Mouse (Mus musculus) intestine, embryonic 16.5 days (tissue): Measurements from ENCODE around the gene Zan. TPM values are rescaled to one million over a fixed set of nuclear protein-coding genes. Genes with fewer than 3 reads are reported as not detected.

Experiments
- ATAC-seq: fragments of 200-750 bp; cut with Nextera tagmentation; 2 replicates; pipeline ENCODE4 v1.8.0; 2017; ENCODE audit warnings: moderate TSS enrichment, moderate library complexity
- H3K27ac ChIP-seq: fragments of 300-500 bp; sonication (generic); 2 replicates; pipeline ENCODE4 v1.5.1; 2014; ENCODE audit warnings: mild to moderate bottlenecking, low read length
- H3K27me3 ChIP-seq: fragments of 300-500 bp; sonication (generic); replicated peaks from 2 replicates; pipeline ENCODE4 v1.6.1; 2014; ENCODE audit warnings: low read length, control low read depth, mixed read lengths; ENCODE audit not compliant: control insufficient read depth, insufficient read depth
- H3K36me3 ChIP-seq: fragments of 300-500 bp; sonication (generic); 2 replicates; pipeline ENCODE4 v1.6.1; 2014; ENCODE audit warnings: low read length, control low read depth; ENCODE audit not compliant: control insufficient read depth, insufficient read depth
- H3K4me1 ChIP-seq: fragments of 300-500 bp; sonication (generic); 2 replicates; pipeline ENCODE4 v1.6.1; 2014; ENCODE audit warnings: low read length, control low read depth, mixed read lengths; ENCODE audit not compliant: control insufficient read depth, insufficient read depth
- H3K4me2 ChIP-seq: fragments of 300-500 bp; sonication (generic); 2 replicates; pipeline ENCODE4 v1.6.1; 2014; ENCODE audit warnings: low read depth, low read length, control low read depth
- H3K4me3 ChIP-seq: fragments of 300-500 bp; sonication (generic); 2 replicates; pipeline ENCODE4 v1.5.1; 2014; ENCODE audit warnings: mild to moderate bottlenecking, low read length
- H3K9ac ChIP-seq: fragments of 300-500 bp; sonication (generic); 2 replicates; pipeline ENCODE4 v1.6.1; 2014; ENCODE audit warnings: low read depth, low read length
- H3K9me3 ChIP-seq: fragments of 300-500 bp; sonication (generic); 2 replicates; pipeline ENCODE4 v1.6.1; 2016; ENCODE audit warnings: low read length, control low read depth; ENCODE audit not compliant: control insufficient read depth
- WGBS: fragments of 180-500 bp; shearing (Covaris S2); extraction: QIAGEN DNeasy Blood & Tissue Kit; methylation state at CpG from one replicate; pipeline ENCODE4 v1.1.7; 2014; 5-methylcytosine and 5-hydroxymethylcytosine counted together
- polyA plus RNA-seq: library from polyadenylated mRNA; unstranded; fragments of >200 nt; fragmentation: Nextera tagmentation; extraction: Ambion mirVana; gene quantifications from 2 replicates; pipeline ENCODE4 v1.2.1, GENCODE M21; 2015

The Zan gene
- polyA plus RNA-seq, 1 experiment from 2014 or later, result 0.89 TPM

DNA sequence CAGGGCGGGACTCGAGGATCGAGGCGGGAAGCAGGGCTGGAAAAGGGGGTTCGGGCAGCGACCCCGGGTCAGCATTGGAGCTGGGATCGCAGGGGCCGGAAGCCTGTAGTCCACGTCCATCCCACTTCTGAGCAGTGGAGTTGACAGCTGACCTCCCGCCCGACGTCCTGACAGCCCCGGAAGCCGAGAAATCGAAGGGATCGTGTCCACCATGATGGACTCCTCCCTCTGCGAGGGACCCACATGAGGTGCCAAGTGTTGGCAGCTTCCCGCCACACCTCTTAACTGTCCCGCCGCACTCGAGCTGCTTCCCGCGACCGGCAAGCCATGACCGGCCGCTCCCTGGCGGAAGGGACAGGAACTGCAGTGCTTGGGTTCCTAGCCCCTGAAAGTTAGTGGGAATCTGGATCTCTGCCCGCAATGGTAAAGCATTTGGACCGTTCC is 25.8 kb upstream of the Zan start:
- WGBS, result under 1% methylated on average over 29 of the region's 30 CpGs
- no peaks in the 10 kb centered on the region for H3K9me3 ChIP-seq
- H3K9ac ChIP-seq, result peak overlapping the region; percentile 86
- ATAC-seq, result peak; percentile 90
- peaks cover 14% of the 10 kb centered on the region for H3K4me1 ChIP-seq
- H3K27ac ChIP-seq, result peak overlapping the region; percentile 82
- peak overlapping the region; percentile 57 for H3K4me2 ChIP-seq
- H3K36me3 ChIP-seq, result no peaks in the 10 kb centered on the region
- H3K27me3 ChIP-seq, result no peaks in the 10 kb centered on the region
- peak overlapping the region; percentile 64 for H3K4me3 ChIP-seq

DNA sequence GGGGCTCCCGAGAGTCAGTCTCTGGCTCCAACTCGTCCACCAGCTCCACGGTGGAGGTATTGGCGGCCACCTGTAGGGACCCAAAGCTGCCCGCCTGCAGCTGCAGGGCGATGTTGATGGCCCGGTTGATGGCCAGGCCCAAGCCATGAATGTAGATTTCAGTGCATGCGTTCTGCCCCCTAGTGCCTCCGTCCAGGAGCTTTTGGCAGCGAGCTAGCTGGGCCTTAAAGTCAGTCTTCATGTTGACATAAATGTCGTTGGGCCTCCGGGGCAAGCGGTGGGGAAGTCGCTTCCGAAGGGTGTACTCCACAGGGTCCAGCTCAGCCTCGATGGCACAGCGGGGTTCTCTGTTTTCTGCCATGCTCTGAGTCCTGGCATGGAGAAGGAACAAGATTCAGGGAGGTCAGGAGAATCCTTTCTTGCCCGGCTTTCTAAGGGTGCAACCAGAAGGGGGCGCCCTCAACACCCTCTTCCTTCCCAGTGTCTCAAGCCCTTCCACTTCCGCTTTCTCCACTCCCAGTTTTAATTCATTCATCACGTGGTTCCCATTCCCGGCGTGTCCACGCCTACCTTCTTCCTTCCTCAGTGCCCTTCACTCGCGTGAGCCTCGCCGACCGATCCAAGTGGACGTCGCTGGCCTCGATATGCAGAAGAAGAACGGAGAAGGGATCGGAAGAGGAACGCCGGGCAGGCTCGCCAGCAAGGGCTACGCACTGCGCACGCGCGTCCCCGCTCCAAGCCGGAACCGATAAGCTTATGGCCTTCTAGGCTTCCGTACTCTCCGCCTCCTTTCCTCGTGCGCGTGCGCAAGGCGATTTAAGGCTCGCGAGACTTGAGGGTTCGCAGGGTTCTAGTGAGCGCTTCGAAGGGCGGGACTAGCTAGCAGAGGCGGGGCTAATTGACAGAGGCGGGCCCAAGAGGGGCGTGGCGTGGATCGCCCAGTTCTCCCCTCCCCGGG is 25.1 kb upstream of the Zan start, which contains the start of gene Pop7:
Pop7 (minus strand) TSS at position 810 of the 958 bp plus-strand sequence.
- H3K4me3 ChIP-seq, result peak within 1 kb of the TSS; percentile 64
- no peaks in the 10 kb centered on the region for H3K9me3 ChIP-seq
- no peaks in the 10 kb centered on the region for H3K27me3 ChIP-seq
- peaks cover 14% of the 10 kb centered on the region for H3K4me1 ChIP-seq
- ATAC-seq, result peak; percentile 96
- peak within 1 kb of the TSS; percentile 91 for H3K4me2 ChIP-seq
- H3K27ac ChIP-seq, result peak within 1 kb of the TSS; percentile 96
- WGBS, result 1% methylated on average over 64 of the region's 64 CpGs
- H3K9ac ChIP-seq, result peak within 1 kb of the TSS; percentile 86
- no peaks in the 10 kb centered on the region for H3K36me3 ChIP-seq

DNA sequence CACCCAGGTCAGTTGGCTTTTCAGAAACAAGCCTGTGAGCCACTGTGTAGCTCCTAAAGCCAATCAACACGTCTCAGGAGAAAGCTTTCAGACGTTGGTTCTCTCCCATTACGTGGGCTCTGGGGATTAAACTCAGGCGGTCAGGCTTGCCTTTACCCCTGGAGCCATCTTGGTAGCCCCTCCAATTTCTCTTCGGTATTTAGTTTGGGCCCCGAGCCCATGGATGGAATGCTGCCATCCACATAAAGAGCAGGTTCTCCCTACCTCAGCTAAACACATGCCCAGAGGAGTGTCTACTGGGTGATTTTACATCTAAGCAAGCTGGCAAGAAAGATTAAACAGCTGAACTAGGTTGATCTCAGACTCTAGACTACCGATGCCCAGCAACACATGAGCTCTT is 23.3 kb upstream of the Zan start:
- Histone ChIP-seq H3K36me3 (no peaks in the 10 kb centered on the region), H3K4me3 (no peak overlapping the region), H3K27me3 (no peaks in the 10 kb centered on the region), H3K4me2 (no peak overlapping the region), H3K4me1 (peaks cover 14% of the 10 kb centered on the region), H3K9ac (no peak overlapping the region), H3K27ac (no peak overlapping the region), H3K9me3 (no peaks in the 10 kb centered on the region)
- WGBS, result 90% methylated on average over 7 of the region's 7 CpGs
- ATAC-seq, result no peak

DNA sequence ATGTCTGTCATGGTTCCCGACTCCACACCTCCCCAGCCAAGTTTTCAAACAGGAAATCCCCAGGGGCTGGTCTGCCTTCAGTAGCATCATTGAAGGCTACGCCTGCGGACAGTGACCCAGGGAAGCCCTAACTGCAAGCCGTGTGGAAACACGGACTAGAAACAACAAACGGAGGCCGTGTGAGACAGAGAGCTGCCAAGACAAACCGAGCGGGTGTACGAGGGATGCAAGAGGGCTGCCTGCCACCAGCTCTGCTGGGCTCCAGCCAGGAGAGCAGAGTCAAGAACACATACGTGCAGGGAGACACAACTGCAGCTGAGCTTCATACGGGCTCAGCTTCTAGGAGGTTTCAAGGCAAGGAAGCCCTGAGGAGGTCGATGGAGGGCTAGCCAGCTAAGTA is 17.0 kb upstream of the Zan start:
- no peak overlapping the region for H3K4me2 ChIP-seq
- no peak overlapping the region for H3K27ac ChIP-seq
- no peak overlapping the region for H3K4me3 ChIP-seq
- 73% methylated on average over 13 of the region's 13 CpGs for WGBS
- H3K9me3 ChIP-seq, result no peaks in the 10 kb centered on the region
- no peaks in the 10 kb centered on the region for H3K27me3 ChIP-seq
- H3K4me1 ChIP-seq, result no peaks in the 10 kb centered on the region
- no peaks in the 10 kb centered on the region for H3K36me3 ChIP-seq
- no peak for ATAC-seq
- no peak overlapping the region for H3K9ac ChIP-seq

DNA sequence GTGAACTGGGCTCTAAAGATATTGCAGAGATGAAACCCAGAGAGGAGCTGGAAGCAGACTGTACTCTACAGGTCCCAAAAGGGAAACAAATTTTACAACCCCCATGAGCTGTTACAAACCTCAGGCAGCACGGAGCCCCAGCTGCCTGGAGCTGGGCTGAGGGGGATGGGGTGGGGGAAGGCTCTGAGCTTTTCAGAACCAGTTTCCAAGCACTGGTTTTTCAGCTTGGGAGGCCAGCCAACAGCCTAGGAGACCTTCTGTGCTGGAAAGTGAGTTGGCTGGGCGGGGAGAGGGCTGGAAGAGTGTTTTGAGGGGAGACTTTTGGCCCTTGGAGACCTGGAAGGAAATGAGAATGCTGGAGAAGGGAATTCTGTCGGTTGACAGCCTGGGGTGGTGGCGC is 14.7 kb upstream of the Zan start:
- Histone ChIP-seq H3K4me2 (no peak overlapping the region), H3K27me3 (no peaks in the 10 kb centered on the region), H3K27ac (no peak overlapping the region), H3K9ac (no peak overlapping the region), H3K36me3 (no peaks in the 10 kb centered on the region), H3K4me1 (no peaks in the 10 kb centered on the region), H3K4me3 (no peak overlapping the region), H3K9me3 (no peaks in the 10 kb centered on the region)
- no peak for ATAC-seq
- 42% methylated on average over 4 of the region's 4 CpGs for WGBS

DNA sequence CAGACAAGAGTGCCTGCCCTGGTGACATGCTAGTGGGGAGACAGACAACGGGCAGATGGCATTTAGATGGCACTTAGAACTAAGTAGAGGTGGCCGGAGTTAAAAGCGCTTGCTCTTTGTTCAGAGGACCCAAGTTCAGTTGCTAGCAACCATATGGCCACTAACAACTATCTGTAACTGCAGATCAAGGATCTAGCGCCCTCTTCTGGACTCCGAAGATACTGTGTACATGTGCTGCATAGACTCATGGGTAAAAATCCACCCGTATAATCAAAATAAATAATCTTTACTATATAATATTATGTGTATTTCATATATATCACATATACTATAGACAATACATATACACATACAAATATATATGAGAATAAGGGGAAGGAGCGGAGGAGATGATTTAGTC is 10.8 kb upstream of the Zan start:
- ATAC-seq, result no peak
- 0 out of 2 replicates have a peak, but pooled peaks cover 3% of the 10 kb centered on the region for H3K4me1 ChIP-seq
- H3K9me3 ChIP-seq, result no peaks in the 10 kb centered on the region
- 88% methylated on average over 7 of the region's 7 CpGs for WGBS
- H3K27me3 ChIP-seq, result peaks cover 11% of the 10 kb centered on the region
- H3K4me2 ChIP-seq, result no peak overlapping the region
- no peak overlapping the region for H3K4me3 ChIP-seq
- H3K36me3 ChIP-seq, result no peaks in the 10 kb centered on the region
- no peak overlapping the region for H3K9ac ChIP-seq
- no peak overlapping the region for H3K27ac ChIP-seq

DNA sequence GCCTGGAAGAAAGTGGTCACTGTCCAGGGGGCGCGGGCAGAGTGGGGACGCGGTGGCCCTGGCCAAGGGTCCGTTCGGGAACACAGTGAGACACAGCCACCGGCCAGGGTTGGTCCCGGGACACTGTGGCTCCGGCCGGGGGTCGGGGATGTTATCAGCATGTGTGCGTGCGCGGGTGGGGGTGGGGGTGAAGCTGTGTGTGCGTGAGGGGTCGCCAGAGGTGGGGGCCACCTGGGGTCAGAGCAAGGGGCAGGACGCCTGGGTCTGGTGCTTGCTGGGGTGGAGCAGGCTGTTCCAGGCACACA is 8.9 kb upstream of the Zan start:
- Histone ChIP-seq H3K4me3 (peak overlapping the region; percentile 41), H3K9ac (peak overlapping the region; percentile 67)
- no peak for ATAC-seq

DNA sequence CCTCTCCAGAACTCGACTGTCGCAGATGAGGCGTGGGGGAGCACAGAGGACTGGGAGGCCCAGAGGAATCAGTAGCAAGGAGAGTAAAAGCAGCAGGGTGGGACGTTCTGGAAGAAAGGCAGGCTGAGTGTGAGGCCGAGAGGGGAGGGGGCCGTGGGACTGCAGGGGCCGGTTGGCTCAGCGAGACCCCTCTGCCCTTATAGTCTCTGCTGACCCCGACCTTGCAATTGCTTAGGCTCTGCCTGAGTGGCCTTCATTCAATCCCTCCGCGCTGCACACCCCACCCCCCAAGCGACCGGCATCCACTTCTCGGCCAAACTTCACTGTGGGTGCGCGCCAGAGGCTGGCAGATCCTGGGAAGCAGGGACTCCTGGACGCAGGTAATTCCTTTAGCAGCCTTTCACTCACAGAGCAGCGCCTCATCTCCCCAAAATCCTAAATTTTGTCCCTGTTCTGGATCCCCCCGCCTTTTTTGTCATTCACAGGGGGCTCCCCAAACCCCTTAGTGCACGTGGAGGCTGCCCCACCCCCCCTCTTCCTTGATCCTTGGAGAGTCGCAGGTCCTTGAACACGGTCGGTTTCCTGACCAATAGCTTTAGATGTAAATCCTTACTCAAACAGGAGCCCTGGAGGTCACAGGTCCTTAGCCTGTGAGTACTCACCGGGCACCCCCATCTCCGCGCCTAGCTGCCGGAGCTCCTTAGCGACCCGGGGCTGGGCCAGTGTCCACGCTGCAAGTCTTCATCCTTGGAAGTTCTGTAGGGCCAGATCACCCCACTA is 8.4 kb upstream of the Zan start:
- Histone ChIP-seq H3K27me3 (peaks cover 11% of the 10 kb centered on the region), H3K4me3 (peak overlapping the region; percentile 41), H3K9me3 (no peaks in the 10 kb centered on the region), H3K4me2 (peak overlapping the region; percentile 64), H3K4me1 (0 out of 2 replicates have a peak, but pooled peaks cover 3% of the 10 kb centered on the region), H3K9ac (peak overlapping the region; percentile 67), H3K27ac (no peak overlapping the region), H3K36me3 (no peaks in the 10 kb centered on the region)
- no peak for ATAC-seq
- WGBS, result 10% methylated on average over 29 of the region's 30 CpGs

More for the DNA sequence above, 8.9 kb upstream of the Zan start:
- 0 out of 2 replicates have a peak, but pooled peaks cover 3% of the 10 kb centered on the region for H3K4me1 ChIP-seq
- H3K4me2 ChIP-seq, result peak overlapping the region; percentile 64
- peaks cover 11% of the 10 kb centered on the region for H3K27me3 ChIP-seq
- 3% methylated on average over 17 of the region's 17 CpGs for WGBS
- no peaks in the 10 kb centered on the region for H3K9me3 ChIP-seq
- H3K27ac ChIP-seq, result no peak overlapping the region
- H3K36me3 ChIP-seq, result no peaks in the 10 kb centered on the region

DNA sequence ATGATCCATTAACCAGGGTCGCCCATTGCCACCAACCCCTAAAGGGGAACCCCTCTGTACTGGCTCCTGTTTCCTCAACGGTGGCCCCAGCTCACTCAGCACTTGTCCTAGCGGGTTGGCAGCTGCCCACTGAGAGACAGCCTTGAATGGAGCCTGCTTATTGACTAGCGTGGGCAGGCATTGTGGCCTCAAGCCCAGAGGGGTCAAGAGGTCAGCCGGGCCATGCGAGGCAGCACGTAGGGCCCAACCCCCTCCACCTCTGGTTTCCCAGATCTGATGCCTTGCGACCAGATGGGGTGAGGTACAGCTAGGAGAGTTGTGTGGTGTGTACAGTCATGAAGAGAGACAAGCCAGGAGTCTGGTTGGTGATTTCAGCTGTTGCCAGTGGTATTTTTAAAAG is 5.0 kb upstream of the Zan start:
- H3K4me3 ChIP-seq, result no peak overlapping the region
- no peaks in the 10 kb centered on the region for H3K36me3 ChIP-seq
- H3K4me2 ChIP-seq, result no peak overlapping the region
- ATAC-seq, result peak; percentile 43; the same call in 1 of the 2 replicates
- no peaks in the 10 kb centered on the region for H3K9me3 ChIP-seq
- no peak overlapping the region for H3K9ac ChIP-seq
- no peak overlapping the region for H3K27ac ChIP-seq
- WGBS, result 41% methylated on average over 8 of the region's 8 CpGs
- peaks cover 11% of the 10 kb centered on the region for H3K27me3 ChIP-seq
- 0 out of 2 replicates have a peak, but pooled peaks cover 3% of the 10 kb centered on the region for H3K4me1 ChIP-seq
